Mouse (Mus musculus) gastrocnemius, adult 8-10 months (tissue): Measurements from ENCODE around the gene Lyst. TPM values are rescaled to one million over a fixed set of nuclear protein-coding genes. Genes with fewer than 3 reads are reported as not detected.
"Not testable (repeated sequence)": the region's sequence is repeated elsewhere in the genome, so short reads cannot be mapped to it uniquely, and the experiment has no call there.

Source experiments
- DNase-seq, 2 experiments: peaks; one replicate each; pipeline ENCODE4 v3.0.0; 2022; ENCODE audit warnings: low spot score in 2 of 2
- total RNA-seq, 4 experiments: library from RNA; stranded (reverse); gene quantifications; 2 replicates each; pipeline ENCODE4 v1.2.4; 2022

Lyst gene
- 1 to 10 TPM; 3.5 to 4.7 (median 4.2) TPM for total RNA-seq

GRCm38 (mm10) chr13:13590048-13591011 is at the start of gene Lyst:
TSS of gene Lyst (plus strand) at chr13:13590397.
- DNase-seq = peak; percentile 95 to 97

DNA sequence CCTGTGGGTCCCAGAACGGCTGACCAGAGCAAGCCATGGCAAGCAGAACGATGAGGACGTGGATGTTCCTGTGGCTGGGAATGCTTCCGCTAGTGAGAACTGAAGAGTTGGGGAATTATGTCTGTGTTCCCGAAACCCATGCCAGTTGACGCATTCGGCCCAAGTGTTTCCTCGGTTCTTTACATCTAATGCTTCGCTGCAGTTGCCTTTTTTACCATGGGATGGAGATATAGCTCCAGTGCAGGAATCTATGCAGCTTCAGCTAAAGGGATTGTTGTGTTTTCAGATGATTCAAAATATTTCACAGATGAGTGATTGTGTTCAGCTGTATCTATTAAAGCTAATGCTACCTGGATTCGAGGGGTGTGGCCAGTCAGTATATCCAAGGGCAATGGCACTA is 47.1 kb upstream of the Lyst start:
- DNase-seq = not testable (repeated sequence)

DNA sequence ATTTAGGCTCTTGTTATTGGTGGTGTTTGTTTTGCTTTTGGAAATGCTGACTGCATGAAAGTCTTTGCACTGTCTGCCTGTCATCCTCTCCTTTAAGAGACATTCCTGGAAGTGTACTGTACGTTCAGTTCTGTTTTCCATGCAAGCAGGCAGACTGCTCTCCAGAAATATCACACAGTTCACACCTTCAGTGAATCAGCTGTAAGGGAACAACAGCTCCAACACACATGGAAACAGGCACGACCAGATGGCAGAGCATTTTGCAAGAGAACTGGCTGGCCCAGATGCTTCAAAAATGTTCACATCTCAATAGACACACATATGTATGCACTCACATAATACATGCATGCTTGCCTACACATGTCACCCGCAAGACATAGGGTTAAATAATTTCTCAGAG is 43.4 kb upstream of the Lyst start:
- no peak for DNase-seq

DNA sequence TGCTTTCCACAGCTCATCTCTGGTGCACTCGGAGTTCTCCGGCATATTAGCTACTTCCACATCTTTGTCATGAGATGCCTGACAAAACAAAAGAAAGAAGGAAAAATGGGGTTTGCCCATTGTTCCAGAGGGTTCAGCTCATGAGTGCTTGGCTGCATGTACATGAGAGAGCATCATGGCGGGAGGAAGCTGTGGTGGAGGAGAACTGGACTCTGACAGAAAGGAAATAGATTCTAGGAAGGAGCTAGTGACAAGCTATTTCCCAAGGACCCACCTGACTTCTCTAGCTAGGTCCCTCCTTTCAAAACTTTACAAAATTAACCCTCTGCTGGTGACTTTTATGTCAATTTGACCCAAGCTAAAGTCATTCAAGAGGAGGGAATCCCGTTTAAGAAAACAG is 42.3 kb upstream of the Lyst start:
- DNase-seq = no peak

GRCm38 (mm10) chr13:13548431-13549190 is 41.6 kb upstream of the Lyst start:
- no peak for DNase-seq

DNA sequence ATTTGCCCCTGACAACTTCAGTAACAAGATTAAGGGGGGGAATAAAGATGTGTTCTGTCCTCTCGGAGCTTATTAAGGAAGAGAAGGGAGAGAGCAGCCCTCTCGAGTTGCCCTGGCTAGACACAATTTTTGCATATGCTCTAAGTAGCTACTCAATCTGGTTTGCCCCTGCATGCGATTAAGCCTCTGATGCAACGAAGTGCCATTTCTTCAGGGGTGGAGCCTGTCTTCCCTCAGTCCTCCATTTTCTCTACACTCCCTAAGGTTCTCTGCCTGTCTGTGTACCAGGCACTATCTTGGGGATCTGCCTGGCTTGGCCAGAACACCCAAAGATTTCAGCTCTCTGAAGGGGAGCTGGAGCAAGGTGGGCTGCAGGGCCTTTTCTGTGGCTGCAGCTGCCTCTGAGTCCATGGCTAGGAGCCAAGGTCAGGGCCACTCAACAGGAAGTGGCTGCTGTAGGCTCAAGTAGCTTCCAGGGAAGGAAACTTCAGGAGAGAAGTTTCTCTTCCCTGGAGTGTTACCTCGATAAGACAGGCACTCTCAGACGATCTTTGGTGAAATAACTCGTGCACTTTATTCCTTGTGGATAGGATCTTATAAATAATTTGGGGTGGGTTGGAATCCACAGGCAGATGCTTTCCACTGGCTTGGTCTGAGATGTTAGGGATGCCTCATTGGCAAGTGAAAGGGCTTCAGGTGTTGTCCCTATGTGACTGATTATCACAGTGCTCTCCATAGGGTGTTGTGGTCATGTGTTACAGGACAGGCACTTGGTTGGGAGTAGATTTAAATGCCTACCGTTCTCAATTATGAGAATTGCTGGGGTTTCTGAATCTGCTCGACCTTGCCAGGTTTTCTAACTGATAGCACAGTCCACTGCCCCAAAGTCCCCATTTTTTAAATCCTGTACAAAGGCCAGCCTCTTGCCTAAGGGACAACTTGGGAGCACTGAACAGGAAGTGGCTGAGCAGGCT is 40.2 kb upstream of the Lyst start:
- no peak for DNase-seq

DNA sequence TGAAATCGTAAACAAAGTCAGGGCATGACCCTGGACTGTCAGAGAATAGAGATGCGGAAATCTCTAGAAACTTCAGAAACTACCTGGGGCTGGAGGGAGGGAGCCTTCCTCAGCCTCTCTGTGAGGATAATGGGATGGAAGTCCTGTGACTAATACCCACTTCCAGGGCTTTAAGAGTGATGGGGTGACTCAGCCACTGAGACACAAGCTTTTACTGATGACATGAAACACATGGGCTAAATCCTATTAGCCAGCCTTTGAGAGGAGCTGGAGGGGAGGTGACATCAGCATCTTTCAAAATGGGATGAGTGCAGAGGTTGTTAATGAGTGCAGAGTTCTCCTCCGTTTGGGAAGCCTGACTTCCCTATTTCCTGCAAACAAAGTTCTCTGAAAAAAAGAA is 38.2 kb upstream of the Lyst start:
- no peak for DNase-seq

DNA sequence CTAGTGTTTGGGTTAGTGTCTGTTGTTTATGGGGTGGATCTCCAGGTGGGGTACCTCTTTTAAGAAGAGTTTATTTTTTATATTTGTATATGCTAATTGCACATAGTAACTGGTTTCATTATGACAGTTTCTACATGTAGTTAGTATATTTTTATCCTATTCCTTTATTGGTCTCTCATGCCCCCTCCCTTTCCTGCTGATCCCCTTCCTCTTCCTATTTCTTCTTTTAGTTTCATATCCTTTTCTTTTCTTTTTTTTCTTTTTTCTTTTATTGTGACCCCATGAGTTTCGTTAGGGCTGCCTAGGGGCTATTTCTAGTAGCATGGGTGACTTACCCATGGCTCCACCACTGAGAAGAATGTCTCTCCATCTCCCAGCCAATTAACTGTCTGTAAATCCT is 36.5 kb upstream of the Lyst start:
- DNase-seq = no peak

DNA sequence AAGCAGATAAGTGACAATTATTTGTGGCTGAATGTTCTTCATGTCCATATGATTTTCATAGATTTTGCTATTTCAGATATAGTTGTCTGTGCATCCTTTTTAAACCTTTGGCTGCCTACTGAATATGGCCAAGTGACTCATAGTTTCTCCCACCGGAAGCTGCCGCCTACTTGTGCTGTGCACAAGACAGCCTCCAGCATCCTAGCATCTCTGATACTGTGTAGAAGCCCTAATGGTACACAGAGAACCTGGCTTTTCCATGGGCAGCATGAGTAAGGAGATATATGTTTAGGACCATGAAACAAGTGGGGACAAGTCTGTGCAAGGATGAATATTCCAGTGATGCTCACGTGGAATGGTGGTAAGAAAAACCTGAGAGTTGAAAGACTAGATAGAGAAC is 35.0 kb upstream of the Lyst start:
- DNase-seq = no peak

DNA sequence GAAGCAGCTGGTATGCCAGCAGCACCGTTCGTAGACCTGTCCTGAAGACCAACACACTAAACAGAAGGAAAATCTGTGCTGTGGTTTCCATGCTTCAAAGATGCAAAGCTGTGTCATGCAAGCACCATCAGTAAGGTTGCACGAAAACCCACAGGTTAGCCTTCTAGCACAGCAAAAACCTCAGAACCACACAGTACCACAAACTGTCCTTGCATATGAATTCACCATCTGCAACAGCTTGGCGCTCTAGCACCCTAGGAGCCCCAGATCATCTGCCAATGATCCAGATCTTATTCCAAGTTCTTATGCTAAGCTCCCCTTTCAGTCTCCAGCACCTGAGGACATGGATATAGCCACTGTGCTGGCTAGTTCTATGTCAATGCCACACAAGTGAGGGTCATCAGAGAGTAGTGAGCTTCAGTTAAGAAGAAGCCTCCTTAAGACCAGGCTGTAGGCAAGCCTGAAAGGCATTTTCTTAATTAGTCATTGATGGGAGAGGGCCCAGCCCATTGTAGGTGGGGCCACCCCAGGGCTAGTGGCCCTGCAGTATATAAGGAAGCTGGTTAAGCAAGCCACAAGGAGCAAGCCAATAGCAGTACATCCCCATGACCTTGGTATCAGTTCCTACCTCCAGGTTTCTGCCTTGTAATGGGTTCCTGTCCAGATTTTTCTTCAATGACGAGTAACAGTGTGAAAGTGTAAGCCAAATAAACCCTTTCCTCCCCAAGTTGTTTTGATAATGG is 33.0 kb upstream of the Lyst start:
- no peak for DNase-seq

GRCm38 (mm10) chr13:13558251-13558650 is 31.9 kb upstream of the Lyst start:
- no peak for DNase-seq

- DNase-seq = no peak
These were observed 31.3 kb upstream of the Lyst start for GRCm38 (mm10) chr13:13558900-13559299.

DNA sequence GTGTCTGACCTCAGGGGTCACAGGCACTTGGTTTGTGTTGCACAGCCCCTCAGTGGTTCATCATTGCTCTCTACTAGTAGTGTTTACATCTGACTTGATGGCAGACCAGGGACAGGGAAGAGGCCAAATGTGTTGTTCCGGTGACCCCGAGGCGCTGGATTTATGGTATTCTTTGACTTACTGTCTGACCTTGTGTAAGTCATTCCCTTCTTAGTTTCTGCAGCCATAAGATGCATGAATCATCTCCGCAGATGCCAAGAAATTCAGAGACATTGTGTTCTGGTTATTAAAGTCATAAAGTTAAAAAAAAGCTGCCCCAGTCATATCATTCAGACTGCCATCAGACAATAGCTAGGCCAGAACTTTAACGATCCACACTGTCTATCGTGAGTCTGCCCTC is 27.6 kb upstream of the Lyst start:
- no peak for DNase-seq

GRCm38 (mm10) chr13:13564116-13564515 is 26.1 kb upstream of the Lyst start:
- no peak for DNase-seq

GRCm38 (mm10) chr13:13564541-13564940 is 25.7 kb upstream of the Lyst start:
- DNase-seq = no peak

DNA sequence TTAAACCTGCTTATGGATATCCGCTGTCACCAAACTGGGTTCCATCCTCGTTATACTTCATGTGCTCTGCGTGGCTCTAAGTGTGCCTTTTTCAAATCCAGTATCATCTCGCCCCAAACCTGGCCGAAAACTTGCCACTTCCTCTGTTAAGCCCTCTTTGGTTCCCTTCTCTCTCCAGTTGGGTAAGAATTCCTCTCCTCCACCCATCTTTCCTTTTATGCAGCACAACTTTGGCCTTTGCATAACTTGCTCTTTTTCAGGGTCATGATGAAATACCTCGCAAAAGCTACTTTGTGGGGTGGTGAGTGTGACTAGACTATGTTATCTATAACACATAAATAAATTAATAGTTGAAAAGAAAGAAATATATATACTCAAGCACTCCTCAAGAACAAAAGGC is 22.6 kb upstream of the Lyst start:
- no peak for DNase-seq

DNA sequence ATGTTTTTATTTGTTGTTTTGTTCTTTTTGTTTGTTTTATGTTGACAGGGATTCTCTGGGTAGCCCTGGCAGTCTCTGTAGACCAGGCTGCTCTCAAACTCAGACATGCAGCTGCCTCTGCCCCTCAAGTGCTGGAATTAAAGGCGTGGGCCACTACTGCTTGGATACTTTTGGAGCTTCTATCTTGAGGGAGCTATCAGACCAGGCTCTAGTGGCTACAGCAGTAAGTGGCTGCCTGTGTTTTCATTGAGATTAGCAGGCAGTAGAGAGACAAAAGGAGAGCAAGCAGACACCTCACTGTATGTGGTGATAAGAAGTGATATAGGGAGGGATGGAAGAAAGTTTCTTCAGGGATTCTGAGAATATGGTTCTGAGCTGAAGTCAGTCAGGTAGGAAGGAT is 21.4 kb upstream of the Lyst start:
- no peak for DNase-seq

GRCm38 (mm10) chr13:13569603-13570002 is 20.6 kb upstream of the Lyst start:
- DNase-seq = no peak

- no peak for DNase-seq
These were observed 17.9 kb upstream of the Lyst start for GRCm38 (mm10) chr13:13572060-13572835.

- DNase-seq = no peak
These were observed 17.3 kb upstream of the Lyst start for GRCm38 (mm10) chr13:13572941-13573340.
